Mouse (Mus musculus): ENCODE results near the gene Prlh. TPM values are rescaled to one million over a fixed set of nuclear protein-coding genes. Genes with fewer than 3 reads are reported as not detected.

The Prlh gene
- polyA plus RNA-seq, 1 experiment from 2014 or later, result not detected

Other genes with a start within 250 kb of the Prlh start
- gene Col6a3, start 109.1 kb upstream of the Prlh start, polyA plus RNA-seq (2015; fragmentation: Nextera tagmentation; extraction: Ambion mirVana), result 8.3 and 9.6 TPM in 2 replicates
- 0.29 and 0.35 TPM in 2 replicates for gene Mlph, start 38.0 kb upstream of the Prlh start, polyA plus RNA-seq (2015; fragmentation: Nextera tagmentation; extraction: Ambion mirVana)
- gene Rab17, start 16.6 kb downstream of the Prlh start, polyA plus RNA-seq (2015; fragmentation: Nextera tagmentation; extraction: Ambion mirVana), result 0.10 and 0.17 TPM in 2 replicates
- 39.0 and 41.5 TPM in 2 replicates for gene Lrrfip1, start 45.6 kb downstream of the Prlh start, polyA plus RNA-seq (2015; fragmentation: Nextera tagmentation; extraction: Ambion mirVana)
- 0.16 and 0.76 TPM in 2 replicates for gene Rbm44, start 192.0 kb downstream of the Prlh start, polyA plus RNA-seq (2015; fragmentation: Nextera tagmentation; extraction: Ambion mirVana)
- gene Ramp1, start 226.7 kb downstream of the Prlh start, polyA plus RNA-seq (2015; fragmentation: Nextera tagmentation; extraction: Ambion mirVana), result 13.7 and 13.8 TPM in 2 replicates